ENCODE assay signal across 8 mouse cellular contexts in the genomic region with DNA sequence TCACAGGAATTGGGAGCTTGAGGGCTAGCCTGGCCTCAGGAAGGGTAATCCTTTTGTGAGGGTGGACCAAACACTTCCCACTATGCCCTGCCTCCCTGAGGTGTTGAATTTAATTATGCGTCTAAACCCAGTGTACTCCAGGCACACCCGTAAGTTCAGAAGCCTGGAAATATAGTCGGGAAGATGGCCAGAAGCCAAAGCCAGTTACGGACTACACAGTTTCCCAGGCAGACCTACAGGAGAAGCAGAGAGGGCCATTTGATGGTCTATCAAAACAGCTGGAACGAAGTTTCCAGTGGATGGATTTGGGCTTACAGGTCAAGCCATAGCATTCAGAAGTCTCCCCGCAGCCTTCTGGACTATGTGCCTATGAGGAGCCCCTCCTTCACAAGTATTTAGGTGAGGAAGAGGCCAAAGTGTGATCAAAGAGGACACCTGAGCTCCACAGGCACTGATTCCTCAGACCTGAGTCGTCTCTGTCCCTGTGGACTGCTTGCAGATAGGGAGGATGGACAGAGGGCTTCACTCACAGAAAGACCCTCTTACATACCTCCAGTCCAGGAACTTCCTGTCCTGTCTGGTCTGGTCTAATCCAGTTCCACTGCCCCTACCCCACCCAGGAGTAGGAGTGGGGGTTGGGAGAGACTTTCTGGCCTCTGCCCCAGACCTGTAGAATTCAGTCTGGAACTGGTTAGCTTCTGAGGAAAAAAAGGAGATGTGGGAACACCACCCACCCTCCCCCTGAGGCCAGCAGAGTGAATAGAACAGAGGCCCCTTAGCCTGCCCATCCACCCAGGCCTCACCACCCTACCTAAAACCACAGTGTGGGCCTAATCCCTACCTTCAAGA. TPM values are rescaled to one million over a fixed set of nuclear protein-coding genes. Genes with fewer than 3 reads are reported as not detected.
DNase-seq lines count a peak whose midpoint lies in the region; ATAC-seq and TF ChIP-seq lines count a peak whose summit lies in the region.

No protein-coding gene starts in this region.

- H3K4me2 ChIP-seq in heart, embryonic 11.5 days, result no peak overlapping the region
- no peak overlapping the region for H3K4me2 ChIP-seq in kidney, embryonic 15.5 days
- peak overlapping the region; percentile 72 for H3K4me2 ChIP-seq in myocyte (ENCODE audit: low read depth)

- 0 out of 2 replicates have a peak, but pooled peaks have one; percentile 28 for ATAC-seq in heart, embryonic 11.5 days (replicated peaks; ENCODE audit: insufficient number of reproducible peaks, low FRiP score, low TSS enrichment)
- 0 out of 2 replicates have a peak, but pooled peaks have one; percentile 23 for ATAC-seq in kidney, embryonic 15.5 days (replicated peaks; ENCODE audit: low FRiP score)

- H3K79me2 ChIP-seq in myocyte (ENCODE audit: control insufficient read depth, insufficient read depth), result peaks cover 19% of the 10 kb centered on the region

- WGBS in heart, embryonic 11.5 days (ENCODE audit: insufficient replicate concordance), result 63% methylated on average over 7 of the region's 7 CpGs
- 61% methylated on average over 7 of the region's 7 CpGs for WGBS in kidney, embryonic 15.5 days

- no peaks in the 10 kb centered on the region for H3K9me3 ChIP-seq in heart, embryonic 11.5 days (replicated peaks; ENCODE audit: control insufficient read depth, low read length)
- no peaks in the 10 kb centered on the region for H3K9me3 ChIP-seq in kidney, embryonic 15.5 days (replicated peaks)

- no peaks in the 10 kb centered on the region for H3K27me3 ChIP-seq in heart, embryonic 11.5 days (ENCODE audit: control insufficient read depth, insufficient read depth, low read length)
- no peaks in the 10 kb centered on the region for H3K27me3 ChIP-seq in kidney, embryonic 15.5 days
- no peaks in the 10 kb centered on the region for H3K27me3 ChIP-seq in myocyte (ENCODE audit: control insufficient read depth, insufficient read depth, insufficient read length)

- intact Hi-C loops in heart, postnatal 10 days (cut with DNase I), result no loop called here

- peaks cover 20% of the 10 kb centered on the region for H3K36me3 ChIP-seq in heart, embryonic 11.5 days (ENCODE audit: control insufficient read depth, insufficient read depth, low read length)
- H3K36me3 ChIP-seq in kidney, embryonic 15.5 days, result peaks cover 46% of the 10 kb centered on the region
- H3K36me3 ChIP-seq in myocyte (ENCODE audit: control insufficient read depth, insufficient read depth), result peaks cover 48% of the 10 kb centered on the region

- H3K27ac ChIP-seq in heart, embryonic 11.5 days (ENCODE audit: low read depth, low read length), result peak overlapping the region; percentile 86
- H3K27ac ChIP-seq in embryonic fibroblast, embryonic 13.5 days (ENCODE audit: insufficient read depth, low read length), result peak overlapping the region; percentile 99
- peak overlapping the region; percentile 91 for H3K27ac ChIP-seq in kidney, embryonic 15.5 days

- no peak for DNase-seq in heart, postnatal 10 days
- no peak for DNase-seq in frontal cortex, postnatal 10 days (ENCODE audit: low spot score in 2 of 2)
- no peak for DNase-seq in cerebellum, adult 18-20 months
- no peak for DNase-seq in gastrocnemius, postnatal 25 days

- no peak overlapping the region for H3K4me3 ChIP-seq in heart, embryonic 11.5 days (ENCODE audit: low read depth, low read length)
- no peak overlapping the region for H3K4me3 ChIP-seq in embryonic fibroblast, embryonic 13.5 days (ENCODE audit: insufficient read depth, low read length)
- no peak overlapping the region for H3K4me3 ChIP-seq in kidney, embryonic 15.5 days (replicated peaks)
- no peak overlapping the region for H3K4me3 ChIP-seq in myocyte

- peak overlapping the region; percentile 53; the same call in 1 of the 2 replicates for H3K9ac ChIP-seq in heart, embryonic 11.5 days (ENCODE audit: low read depth, low read length)
- H3K9ac ChIP-seq in kidney, embryonic 15.5 days, result no peak overlapping the region

- H3K4me1 ChIP-seq in heart, embryonic 11.5 days (ENCODE audit: control insufficient read depth, insufficient read depth, low read length), result peaks cover 36% of the 10 kb centered on the region
- peaks cover 20% of the 10 kb centered on the region for H3K4me1 ChIP-seq in embryonic fibroblast, embryonic 13.5 days (ENCODE audit: control insufficient read depth, insufficient read depth, low read length)
- H3K4me1 ChIP-seq in kidney, embryonic 15.5 days, result peaks cover 59% of the 10 kb centered on the region

- TF ChIP-seq POLR2A in embryonic fibroblast, embryonic 13.5 days (IDR thresholded peaks at IDR 0.05; ENCODE audit: low read depth, low read length), result no peak
- TF ChIP-seq POLR2A in myocyte (IDR thresholded peaks at IDR 0.05; ENCODE audit: insufficient read length, low read depth), result no peak

- H3ac ChIP-seq in myocyte (ENCODE audit: control insufficient read depth, insufficient read length), result no peak overlapping the region

- TF ChIP-seq CTCF in embryonic fibroblast, embryonic 13.5 days (IDR thresholded peaks at IDR 0.05; ENCODE audit: borderline replicate concordance, insufficient read depth, low read length), result no peak

TF ChIP-seq in myocyte, 11 proteins besides CTCF, POLR2A, EP300 and RAD21:
- TF ChIP-seq MYOG (IDR thresholded peaks at IDR 0.05; ENCODE audit: control insufficient read depth in 1 of 3, insufficient read depth in 1 of 3, insufficient read length in 2 of 3, low read depth in 2 of 3), result no peak
- TF ChIP-seq E2F4 (IDR thresholded peaks at IDR 0.05; ENCODE audit: insufficient read depth), result no peak

RNA-seq across cellular contexts. Expression of a gene that starts 1.1 kb away (rescaled TPM):
- 4.7 and 7.4 TPM in 2 replicates for polyA plus RNA-seq in heart, embryonic 11.5 days (2014; fragmentation: Nextera tagmentation; extraction: Ambion mirVana)
- 10 to 100 TPM; 26.3 to 29.3 TPM for total RNA-seq in heart, postnatal 10 days (2021)
- 81.8 and 101 TPM in 2 replicates for polyA plus RNA-seq in embryonic fibroblast, embryonic 13.5 days (2011; ENCODE audit: insufficient read length, low read depth, missing spikeins)
- polyA plus RNA-seq in kidney, embryonic 15.5 days (2015; fragmentation: Nextera tagmentation; extraction: Ambion mirVana), result 11.5 and 13.3 TPM in 2 replicates
- polyA plus RNA-seq in myocyte (2012; fragmentation: generic; extraction: Trizol), result 14.7 TPM
- total RNA-seq in gastrocnemius, postnatal 25 days (2021), result 10 to 100 TPM in 1 of 2 experiments, 1 to 10 TPM in 1; 8.4 to 19.5 TPM

RNA-seq across cellular contexts. Expression of a gene that starts 15.9 kb away (rescaled TPM):
- polyA plus RNA-seq in heart, embryonic 11.5 days (2014; fragmentation: Nextera tagmentation; extraction: Ambion mirVana), result not detected in 2 replicates
- total RNA-seq in heart, postnatal 10 days (2021), result not detected
- 37.7 and 57.8 TPM in 2 replicates for polyA plus RNA-seq in embryonic fibroblast, embryonic 13.5 days (2011; ENCODE audit: insufficient read length, low read depth, missing spikeins)
- not detected in 2 replicates for polyA plus RNA-seq in kidney, embryonic 15.5 days (2015; fragmentation: Nextera tagmentation; extraction: Ambion mirVana)
- polyA plus RNA-seq in myocyte (2012; fragmentation: generic; extraction: Trizol), result not detected
- not detected for total RNA-seq in gastrocnemius, postnatal 25 days (2021)

RNA-seq across cellular contexts. Expression of a gene that starts 21.2 kb away (rescaled TPM):
- polyA plus RNA-seq in heart, embryonic 11.5 days (2014; fragmentation: Nextera tagmentation; extraction: Ambion mirVana), result 26.6 and 27.7 TPM in 2 replicates
- total RNA-seq in heart, postnatal 10 days (2021), result 10 to 100 TPM; 25.9 to 28.6 TPM
- 20.0 and 20.7 TPM in 2 replicates for polyA plus RNA-seq in embryonic fibroblast, embryonic 13.5 days (2011; ENCODE audit: insufficient read length, low read depth, missing spikeins)
- polyA plus RNA-seq in kidney, embryonic 15.5 days (2015; fragmentation: Nextera tagmentation; extraction: Ambion mirVana), result 32.9 and 34.0 TPM in 2 replicates
- polyA plus RNA-seq in myocyte (2012; fragmentation: generic; extraction: Trizol), result 28.3 TPM
- total RNA-seq in gastrocnemius, postnatal 25 days (2021), result 10 to 100 TPM; 18.2 to 20.0 TPM

RNA-seq across cellular contexts. Expression of a gene that starts 21.3 kb away (rescaled TPM):
- polyA plus RNA-seq in heart, embryonic 11.5 days (2014; fragmentation: Nextera tagmentation; extraction: Ambion mirVana), result 34.2 and 37.4 TPM in 2 replicates
- 10 to 100 TPM; 25.1 to 26.6 TPM for total RNA-seq in heart, postnatal 10 days (2021)
- polyA plus RNA-seq in embryonic fibroblast, embryonic 13.5 days (2011; ENCODE audit: insufficient read length, low read depth, missing spikeins), result 49.0 and 53.0 TPM in 2 replicates
- polyA plus RNA-seq in kidney, embryonic 15.5 days (2015; fragmentation: Nextera tagmentation; extraction: Ambion mirVana), result 35.5 and 42.1 TPM in 2 replicates
- 54.0 TPM for polyA plus RNA-seq in myocyte (2012; fragmentation: generic; extraction: Trizol)
- 1 to 10 TPM; 7.8 to 9.9 TPM for total RNA-seq in gastrocnemius, postnatal 25 days (2021)

RNA-seq across cellular contexts. Expression of a gene that starts 24.5 kb away (rescaled TPM):
- polyA plus RNA-seq in heart, embryonic 11.5 days (2014; fragmentation: Nextera tagmentation; extraction: Ambion mirVana), result 0.49 TPM in 1 of 2 replicates, not detected in the other
- total RNA-seq in heart, postnatal 10 days (2021), result 1 to 10 TPM; 1.3 to 2.7 TPM
- 2.3 and 5.8 TPM in 2 replicates for polyA plus RNA-seq in embryonic fibroblast, embryonic 13.5 days (2011; ENCODE audit: insufficient read length, low read depth, missing spikeins)
- 0.26 and 0.33 TPM in 2 replicates for polyA plus RNA-seq in kidney, embryonic 15.5 days (2015; fragmentation: Nextera tagmentation; extraction: Ambion mirVana)
- 0.55 TPM for polyA plus RNA-seq in myocyte (2012; fragmentation: generic; extraction: Trizol)
- 1 to 10 TPM in 1 of 2 experiments, under 1 TPM in 1; 0.64 to 1.2 TPM for total RNA-seq in gastrocnemius, postnatal 25 days (2021)

Comparison
In these comparisons a context has a peak if more than half of its experiments do, and no peak if none do; other contexts are left out.
1. RNA of a gene that starts 15.9 kb away (polyA plus RNA-seq): 37.7 to 57.8 TPM in embryonic fibroblast, embryonic 13.5 days; not detected in heart, embryonic 11.5 days, not detected in kidney, embryonic 15.5 days and not detected in myocyte (single experiment); every median in the first group is over 10 times any median in the second.
2. Peak in every context shown above with its lines, with median percentiles within 50 percentile points of each other: H3K27ac ChIP-seq.